Mouse (Mus musculus): ENCODE results near the gene Lypd5.

GRCm38 (mm10) chr7:24316567-24317092 is 32.4 kb upstream of the Lypd5 start, which contains the start of gene Zfp94:
- TF ChIP-seq EP300 (IDR thresholded peaks at IDR 0.05; ENCODE audit: low read depth) (no peak), CTCF (IDR thresholded peaks at IDR 0.05; ENCODE audit: low read depth) (no peak)
